Mouse (Mus musculus) G1E (cell line): ENCODE data around the gene Lhcgr. TPM values are rescaled to one million over a fixed set of nuclear protein-coding genes. Genes with fewer than 3 reads are reported as not detected.
"Not testable (repeated sequence)": the region's sequence is repeated elsewhere in the genome, so short reads cannot be mapped to it uniquely, and the experiment has no call there.

Experiments
- ATAC-seq: 2 replicates; pipeline ENCODE4 v1.8.0; 2016; ENCODE audit warnings: mild to moderate bottlenecking; ENCODE audit not compliant: insufficient number of reproducible peaks, poor library complexity, low FRiP score, severe bottlenecking; ENCODE audit errors: extremely low read depth
- DNase-seq: peaks from one replicate; pipeline ENCODE4 v3.0.0; 2012; ENCODE audit warnings: low spot score
- H3K27me3 ChIP-seq: 2 replicates; pipeline ENCODE4 v1.6.1; 2012; ENCODE audit warnings: mild to moderate bottlenecking, low read length, inconsistent platforms; ENCODE audit not compliant: insufficient read depth
- H3K36me3 ChIP-seq: replicated peaks from 2 replicates; pipeline ENCODE3; 2012; ENCODE audit warnings: mild to moderate bottlenecking, inconsistent platforms
- H3K4me1 ChIP-seq: 2 replicates; pipeline ENCODE4 v1.6.1; 2012; ENCODE audit warnings: low read depth, low read length, inconsistent platforms, mixed read lengths; ENCODE audit not compliant: insufficient read depth
- H3K4me3 ChIP-seq: 2 replicates; pipeline ENCODE4 v1.5.1; 2012; ENCODE audit warnings: low read depth, mild to moderate bottlenecking, inconsistent platforms, low read length, moderate library complexity, mixed read lengths
- H3K9me3 ChIP-seq: replicated peaks from 2 replicates; pipeline ENCODE4 v1.6.1; 2012; ENCODE audit warnings: inconsistent platforms
- CTCF ChIP-seq: IDR thresholded peaks from 2 replicates; pipeline ENCODE4 v1.5.1; 2012; ENCODE audit warnings: low read depth, low read length, inconsistent platforms, mixed read lengths
- GATA1 ChIP-seq: IDR thresholded peaks from 2 replicates; pipeline ENCODE4 v1.6.1; 2012; ENCODE audit warnings: borderline replicate concordance, low read length, inconsistent platforms, mixed read lengths
- GATA2 ChIP-seq: IDR thresholded peaks from 2 replicates; pipeline ENCODE4 v1.6.1; 2012; ENCODE audit warnings: low read depth, low read length, inconsistent platforms, borderline replicate concordance
- POLR2AphosphoS5 ChIP-seq: IDR thresholded peaks from 2 replicates; pipeline ENCODE4 v1.6.1; 2012; ENCODE audit warnings: low read depth, low read length, inconsistent platforms; ENCODE audit not compliant: insufficient replicate concordance
- TAL1 ChIP-seq: conservative IDR thresholded peaks from 2 replicates; pipeline ENCODE4 v1.6.1; 2012; ENCODE audit warnings: low read depth, low read length, inconsistent platforms, mixed read lengths
- polyA plus RNA-seq: library from polyadenylated mRNA; stranded (reverse); fragments of >175 nt; gene quantifications from 2 replicates; pipeline ENCODE4 v1.2.3, GENCODE M21; 2012
- total RNA-seq, 2 experiments: library from RNA; stranded (forward) in 1 of 2; stranded (reverse) in 1 of 2; fragments of 200-1000 nt in 1 of 2; fragments of >200 nt in 1 of 2; fragmentation: Nextera tagmentation in 1 of 2; gene quantifications; 2 replicates each; pipeline ENCODE4 v1.2.3; 2014 to 2017

Gene Lhcgr
- total RNA-seq (2014; fragmentation: Nextera tagmentation) = not detected in 2 replicates
- total RNA-seq (2017) = 0.06 and 0.16 TPM in 2 replicates
- not detected in 2 replicates for polyA plus RNA-seq

DNA sequence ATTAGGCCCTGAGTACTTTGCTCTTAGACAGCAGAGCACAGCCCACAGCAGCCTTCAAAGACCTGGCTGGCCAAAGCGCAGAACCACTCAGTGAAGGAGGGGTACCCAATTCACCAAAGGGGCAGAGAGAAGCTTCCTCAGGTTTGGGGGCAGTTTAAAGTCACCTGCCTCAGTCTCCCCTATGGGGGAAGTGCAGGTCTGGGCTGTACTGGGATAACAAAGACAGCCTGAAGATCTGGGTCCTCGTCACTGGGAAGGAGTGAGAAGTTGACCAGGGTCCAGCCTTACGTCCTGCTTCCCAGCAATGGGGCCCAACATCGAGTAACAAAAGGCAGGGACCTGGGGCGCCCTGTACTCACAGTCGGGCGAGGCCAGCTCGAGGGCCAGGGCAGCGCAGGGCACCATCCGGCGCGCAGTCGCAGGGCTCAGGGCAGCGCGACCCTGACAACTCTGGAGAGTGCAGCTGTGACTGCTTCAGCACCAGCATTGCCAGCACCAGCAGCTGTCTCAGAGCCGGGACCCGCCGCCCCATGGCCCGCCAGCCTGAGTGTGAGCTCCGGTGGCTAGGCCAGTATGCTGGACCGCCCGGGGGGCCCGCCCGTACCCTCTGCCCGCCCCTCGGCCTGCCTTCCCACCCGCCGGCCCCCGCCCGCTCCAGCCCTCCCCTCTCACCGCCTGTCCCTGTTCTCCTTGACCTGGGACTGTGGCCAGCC is at the start of gene Lhcgr:
TSS of gene Lhcgr (minus strand) at position 551 of the 713 bp plus-strand sequence.
- Histone ChIP-seq H3K27me3 (no peaks in the 10 kb centered on the region), H3K9me3 (peaks cover 14% of the 10 kb centered on the region), H3K4me1 (no peaks in the 10 kb centered on the region), H3K36me3 (no peaks in the 10 kb centered on the region), H3K4me3 (no peak within 1 kb of the TSS; the same call in 1 of the 2 replicates)
- DNase-seq (no peak), ATAC-seq (no peak)
- TF ChIP-seq GATA1 = no peak
- no peak for TF ChIP-seq GATA2
- no peak for TF ChIP-seq CTCF
- TF ChIP-seq POLR2AphosphoS5 = no peak
- no peak for TF ChIP-seq TAL1

DNA sequence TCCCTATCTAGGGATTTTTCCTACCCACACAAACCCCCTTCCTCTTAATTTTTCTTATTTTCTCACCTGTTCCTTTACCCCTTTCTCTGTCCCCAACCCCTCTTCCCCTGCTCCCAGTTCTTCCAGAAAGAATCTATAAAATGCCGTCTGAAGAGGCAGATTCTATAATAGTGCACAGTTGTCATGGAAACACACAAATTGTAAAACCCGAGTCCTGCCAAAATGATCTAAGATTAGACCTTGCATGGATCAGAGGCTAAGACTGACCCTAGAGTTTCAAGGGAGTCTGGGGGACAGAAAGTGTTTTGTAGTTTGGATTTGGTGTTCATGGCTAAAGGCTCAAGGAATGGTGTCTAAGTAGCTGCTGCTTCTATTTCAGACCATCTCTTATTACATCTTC is 25.8 kb upstream of the Lhcgr start:
- DNase-seq (no peak), ATAC-seq (no peak)
- TF ChIP-seq TAL1 (no peak), CTCF (no peak), POLR2AphosphoS5 (no peak), GATA1 (no peak), GATA2 (no peak)
- Histone ChIP-seq H3K36me3 (no peaks in the 10 kb centered on the region), H3K27me3 (no peaks in the 10 kb centered on the region), H3K9me3 (no peaks in the 10 kb centered on the region; the same call in 1 of the 2 replicates), H3K4me1 (no peaks in the 10 kb centered on the region), H3K4me3 (no peak overlapping the region)

DNA sequence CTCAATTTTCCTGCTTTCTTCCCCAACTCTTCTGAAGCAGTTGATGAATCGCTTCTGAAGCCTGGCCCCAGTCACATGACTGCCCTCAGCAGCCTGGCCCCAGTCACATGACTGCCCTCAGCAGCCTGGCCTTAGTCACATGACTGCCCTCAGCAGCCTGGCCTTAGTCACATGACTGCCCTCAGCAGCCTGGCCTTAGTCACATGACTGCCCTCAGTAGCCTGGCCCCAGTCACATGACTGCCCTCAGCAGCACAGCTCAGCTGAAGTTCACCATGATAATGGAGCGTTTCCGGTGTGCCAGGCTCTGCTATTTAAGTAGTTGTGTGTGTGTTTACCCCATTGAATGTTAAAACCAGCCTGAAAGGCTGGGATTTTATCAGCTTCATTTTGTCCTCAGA is 21.2 kb upstream of the Lhcgr start:
- ATAC-seq, H3K36me3 ChIP-seq, H3K9me3 ChIP-seq, H3K4me3 ChIP-seq, H3K4me1 ChIP-seq, H3K27me3 ChIP-seq, DNase-seq: not testable (repeated sequence)

DNA sequence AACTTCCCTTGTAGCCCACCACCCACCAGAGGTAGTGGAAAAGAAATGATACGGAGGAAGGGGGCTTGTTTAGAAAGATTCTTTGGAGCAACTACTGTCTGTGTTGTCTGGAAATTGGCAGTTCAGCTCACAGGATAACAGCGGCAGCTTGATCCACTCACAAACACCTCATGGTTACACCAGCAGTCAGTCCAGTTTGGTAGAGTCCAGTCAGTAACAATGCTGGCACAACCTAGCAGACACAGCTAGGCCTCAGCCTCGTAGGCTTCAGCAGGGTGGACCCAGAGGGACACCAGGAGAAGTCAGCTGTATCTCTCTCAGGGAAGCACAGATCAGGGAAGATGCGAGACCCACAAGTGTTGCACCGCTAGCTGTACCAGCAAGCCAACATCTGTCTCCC is 19.0 kb upstream of the Lhcgr start:
- TF ChIP-seq TAL1 = no peak
- TF ChIP-seq GATA2 = no peak
- no peak for TF ChIP-seq GATA1
- no peak for TF ChIP-seq POLR2AphosphoS5
- TF ChIP-seq CTCF = no peak
- H3K4me1 ChIP-seq = no peaks in the 10 kb centered on the region
- H3K36me3 ChIP-seq = no peaks in the 10 kb centered on the region
- no peak for DNase-seq
- H3K9me3 ChIP-seq = peaks cover 4% of the 10 kb centered on the region; the same call in 1 of the 2 replicates
- H3K27me3 ChIP-seq = no peaks in the 10 kb centered on the region
- ATAC-seq = no peak
- H3K4me3 ChIP-seq = no peak overlapping the region

DNA sequence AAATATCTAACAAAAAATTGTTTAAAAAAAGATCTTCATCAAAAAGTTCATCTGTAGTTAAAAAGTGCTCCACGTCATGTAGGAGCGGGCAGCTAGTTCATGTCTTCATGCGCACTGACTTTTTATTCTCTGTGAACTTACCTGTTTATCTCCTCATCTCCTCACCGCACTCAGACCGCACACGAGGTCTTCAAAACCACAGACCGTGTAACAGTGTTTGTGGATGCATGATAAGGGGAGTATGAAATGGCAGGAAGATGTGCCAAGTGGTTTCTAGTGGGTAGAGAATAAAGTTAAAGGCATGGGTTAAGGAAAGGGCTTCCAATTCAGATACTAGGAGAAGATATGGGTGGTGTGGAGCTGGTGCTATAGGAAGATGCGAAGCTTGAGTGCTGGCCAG is 14.6 kb upstream of the Lhcgr start:
- Histone ChIP-seq H3K27me3 (no peaks in the 10 kb centered on the region), H3K36me3 (no peaks in the 10 kb centered on the region), H3K9me3 (peaks cover 7% of the 10 kb centered on the region), H3K4me1 (no peaks in the 10 kb centered on the region), H3K4me3 (no peak overlapping the region)
- no peak for TF ChIP-seq POLR2AphosphoS5
- no peak for TF ChIP-seq TAL1
- TF ChIP-seq GATA1 = no peak
- no peak for TF ChIP-seq CTCF
- TF ChIP-seq GATA2 = no peak
- ATAC-seq (no peak), DNase-seq (no peak)

DNA sequence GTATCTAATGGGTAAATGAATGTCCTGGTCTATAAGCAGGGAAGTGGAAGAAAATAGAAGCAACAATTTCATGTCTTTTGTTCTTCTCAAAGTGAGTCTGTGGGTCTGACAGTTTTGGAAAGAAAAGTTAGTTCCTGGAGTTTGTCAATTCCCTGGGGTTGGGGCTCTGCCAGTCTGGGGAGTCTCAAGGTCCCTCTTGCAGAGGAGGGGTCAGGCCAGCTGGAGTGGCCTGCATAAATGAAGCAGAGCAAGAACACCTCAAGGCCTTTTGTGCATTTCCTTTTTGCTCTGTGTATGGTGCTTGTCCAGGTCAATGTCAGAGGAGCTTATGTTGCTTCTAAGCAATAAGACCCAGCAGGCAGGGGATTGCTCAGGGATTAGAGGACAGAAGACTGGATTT is 11.7 kb upstream of the Lhcgr start:
- no peaks in the 10 kb centered on the region for H3K4me1 ChIP-seq
- no peaks in the 10 kb centered on the region for H3K27me3 ChIP-seq
- TF ChIP-seq POLR2AphosphoS5 = no peak
- TF ChIP-seq GATA2 = no peak
- no peak for TF ChIP-seq GATA1
- no peak for TF ChIP-seq CTCF
- TF ChIP-seq TAL1 = no peak
- no peak for DNase-seq
- no peak for ATAC-seq
- H3K36me3 ChIP-seq = no peaks in the 10 kb centered on the region
- H3K4me3 ChIP-seq = no peak overlapping the region
- peaks cover 3% of the 10 kb centered on the region for H3K9me3 ChIP-seq

DNA sequence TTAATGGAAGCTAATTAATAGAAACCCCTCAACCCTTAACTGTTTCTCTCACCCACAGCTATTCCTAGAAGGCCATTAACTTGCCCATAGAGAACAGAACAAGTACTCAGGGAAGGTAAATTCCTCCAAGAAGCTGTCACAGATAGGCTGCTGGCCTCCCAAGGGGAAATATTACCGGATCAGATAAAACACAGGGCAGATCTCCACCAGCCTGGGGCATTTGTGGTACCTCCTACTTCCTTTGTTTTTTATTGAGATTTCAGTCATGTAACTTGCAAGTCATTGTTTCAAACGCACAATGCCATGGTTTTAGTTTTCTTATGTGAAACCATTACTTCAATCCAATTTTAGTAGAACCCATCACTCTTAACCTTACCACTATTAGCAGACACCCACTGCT is 1.1 kb downstream of the Lhcgr start:
- Histone ChIP-seq H3K36me3 (no peaks in the 10 kb centered on the region), H3K4me3 (no peak overlapping the region), H3K27me3 (no peaks in the 10 kb centered on the region), H3K4me1 (no peaks in the 10 kb centered on the region), H3K9me3 (peaks cover 14% of the 10 kb centered on the region)
- ATAC-seq (no peak), DNase-seq (no peak)
- TF ChIP-seq POLR2AphosphoS5 = no peak
- TF ChIP-seq CTCF = no peak
- no peak for TF ChIP-seq GATA2
- no peak for TF ChIP-seq GATA1
- TF ChIP-seq TAL1 = no peak
